Mouse (Mus musculus) brain, embryonic 18.5 days (tissue): ENCODE measurements around the gene Lce1c.
"Not testable (repeated sequence)": the region's sequence is repeated elsewhere in the genome, so short reads cannot be mapped to it uniquely, and the experiment has no call there.

ENCODE experiments used
- DNase-seq: peaks from one replicate; pipeline ENCODE4 v3.0.0-alpha.2; 2012; ENCODE audit warnings: low read depth, low spot score

Gene Lce1c

GRCm38 (mm10) chr3:92678947-92679346 is at the start of gene Lce1c:
TSS of gene Lce1c (plus strand) at chr3:92679247.
- no peak for DNase-seq

GRCm38 (mm10) chr3:92637745-92638652 is 41.0 kb upstream of the Lce1c start:
- DNase-seq: no peak

- DNase-seq: no peak
Measured at GRCm38 (mm10) chr3:92638653-92638991, 40.4 kb upstream of the Lce1c start.

GRCm38 (mm10) chr3:92639854-92640253 is 39.2 kb upstream of the Lce1c start:
- DNase-seq: no peak

- no peak for DNase-seq
Measured at GRCm38 (mm10) chr3:92648207-92648606, 30.8 kb upstream of the Lce1c start, which contains the start of gene Lce1a1. TSS of gene Lce1a1 (minus strand) at chr3:92648307.

- DNase-seq: no peak
Measured at GRCm38 (mm10) chr3:92656826-92657225, 22.2 kb upstream of the Lce1c start, which contains the start of gene Lce1b. TSS of gene Lce1b (minus strand) at chr3:92656926.

- no peak for DNase-seq
Measured at GRCm38 (mm10) chr3:92670215-92670614, 8.8 kb upstream of the Lce1c start, which contains the start of gene Lce1a2. TSS of gene Lce1a2 (minus strand) at chr3:92670315.

- no peak for DNase-seq
Measured at GRCm38 (mm10) chr3:92687110-92687509, 8.1 kb downstream of the Lce1c start, which contains the start of gene Lce1d. TSS of gene Lce1d (minus strand) at chr3:92687210.

GRCm38 (mm10) chr3:92689154-92689553 is 10.1 kb downstream of the Lce1c start:
- not testable (repeated sequence) for DNase-seq

GRCm38 (mm10) chr3:92691688-92692087 is 12.6 kb downstream of the Lce1c start:
- DNase-seq: no peak

- no peak for DNase-seq
Measured at GRCm38 (mm10) chr3:92694613-92695012, 15.6 kb downstream of the Lce1c start.

- DNase-seq: no peak
Measured at GRCm38 (mm10) chr3:92708974-92709373, 29.9 kb downstream of the Lce1c start, which contains the start of gene Lce1e. TSS of gene Lce1e (minus strand) at chr3:92709074.

- DNase-seq: no peak
Measured at GRCm38 (mm10) chr3:92715122-92715521, 36.1 kb downstream of the Lce1c start.

GRCm38 (mm10) chr3:92720250-92720649 is 41.2 kb downstream of the Lce1c start, which contains the start of gene Lce1f:
TSS of gene Lce1f (minus strand) at chr3:92720350.
- no peak for DNase-seq

GRCm38 (mm10) chr3:92722631-92723030 is 43.6 kb downstream of the Lce1c start:
- DNase-seq: no peak
